Mouse (Mus musculus): ENCODE data around the gene Banf2.
A peak's percentile ranks its signal among the peaks of the same experiment; 100 is the strongest.

The Banf2 gene

GRCm38 (mm10) chr2:144032664-144033063, at the start of gene Banf2:
TSS of gene Banf2 (plus strand) at chr2:144033059.
- DNase-seq (ENCODE audit: low read depth, low spot score) = no peak

GRCm38 (mm10) chr2:143983482-143983881, 49.4 kb upstream of the Banf2 start:
- DNase-seq (ENCODE audit: low read depth, low spot score) = no peak

GRCm38 (mm10) chr2:143987485-143987884, 45.4 kb upstream of the Banf2 start:
- DNase-seq (ENCODE audit: low read depth, low spot score) = no peak

- no peak for DNase-seq (ENCODE audit: low read depth, low spot score)
Measured at GRCm38 (mm10) chr2:143988016-143988415, 44.8 kb upstream of the Banf2 start.

DNA sequence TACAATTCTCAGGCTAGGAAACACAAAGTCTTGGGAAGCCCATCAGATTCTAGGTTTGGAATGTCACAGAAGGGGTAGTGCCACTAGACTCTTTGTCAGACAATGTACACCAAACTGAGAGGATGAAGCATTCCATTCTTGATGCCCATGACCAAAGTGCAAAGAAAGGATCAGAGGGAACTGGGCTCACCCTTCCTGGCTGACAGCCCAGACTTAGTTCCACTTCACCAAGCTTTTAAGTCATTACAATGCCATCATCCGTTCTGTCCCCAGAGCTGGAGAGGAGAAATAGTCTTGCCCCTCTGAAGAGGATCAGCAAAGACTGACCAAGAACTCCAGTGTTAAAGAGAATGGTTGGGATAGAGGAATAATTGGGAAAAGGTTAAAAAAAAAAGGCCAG, 41.9 kb upstream of the Banf2 start:
- DNase-seq (ENCODE audit: low read depth, low spot score) = no peak

GRCm38 (mm10) chr2:143991964-143992672, 40.7 kb upstream of the Banf2 start:
- DNase-seq (ENCODE audit: low read depth, low spot score) = no peak

- no peak for DNase-seq (ENCODE audit: low read depth, low spot score)
Measured at GRCm38 (mm10) chr2:143992977-143993376, 39.9 kb upstream of the Banf2 start.

DNA sequence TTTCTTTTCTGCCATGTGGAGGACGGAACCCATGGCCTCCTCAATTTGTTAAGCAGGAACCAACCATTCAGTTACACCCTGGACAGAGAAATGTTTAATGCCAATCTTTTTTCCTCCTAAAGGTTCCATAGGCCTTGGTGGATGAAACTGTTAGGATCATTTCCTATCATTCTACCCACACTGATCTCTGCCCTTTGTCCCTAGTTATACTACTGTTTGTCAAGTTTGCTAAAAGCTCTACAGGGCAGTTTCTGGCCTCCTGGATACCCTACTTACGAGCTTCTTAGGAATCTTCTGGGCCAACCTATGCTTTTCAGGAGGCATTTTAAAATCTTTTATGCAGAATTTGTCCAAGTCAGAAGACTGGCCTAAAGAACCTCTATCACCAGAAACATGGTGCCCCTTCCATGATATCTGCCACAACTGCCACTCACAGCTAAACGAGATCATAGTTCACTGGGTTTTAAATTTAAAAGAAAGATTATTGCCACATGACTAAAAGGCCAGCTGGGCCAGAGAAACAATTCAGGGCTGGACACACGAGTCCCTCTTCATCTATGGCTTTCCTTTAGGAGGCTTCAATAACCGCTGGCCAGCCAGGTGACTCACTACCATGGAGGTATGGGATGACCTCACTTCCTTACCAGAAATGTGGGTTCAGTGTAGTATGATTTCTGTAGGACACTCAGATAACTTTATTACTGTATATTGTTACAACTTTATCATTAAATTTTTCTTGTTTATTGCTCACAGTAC, 30.5 kb upstream of the Banf2 start:
- DNase-seq (ENCODE audit: low read depth, low spot score) = no peak

GRCm38 (mm10) chr2:144003544-144003943, 29.3 kb upstream of the Banf2 start:
- no peak for DNase-seq (ENCODE audit: low read depth, low spot score)

- no peak for DNase-seq (ENCODE audit: low read depth, low spot score)
Measured at GRCm38 (mm10) chr2:144005166-144005955, 27.5 kb upstream of the Banf2 start.

- no peak for DNase-seq (ENCODE audit: low read depth, low spot score)
Measured at GRCm38 (mm10) chr2:144006686-144007085, 26.2 kb upstream of the Banf2 start.

GRCm38 (mm10) chr2:144007211-144007610, 25.6 kb upstream of the Banf2 start:
- DNase-seq (ENCODE audit: low read depth, low spot score) = no peak

DNA sequence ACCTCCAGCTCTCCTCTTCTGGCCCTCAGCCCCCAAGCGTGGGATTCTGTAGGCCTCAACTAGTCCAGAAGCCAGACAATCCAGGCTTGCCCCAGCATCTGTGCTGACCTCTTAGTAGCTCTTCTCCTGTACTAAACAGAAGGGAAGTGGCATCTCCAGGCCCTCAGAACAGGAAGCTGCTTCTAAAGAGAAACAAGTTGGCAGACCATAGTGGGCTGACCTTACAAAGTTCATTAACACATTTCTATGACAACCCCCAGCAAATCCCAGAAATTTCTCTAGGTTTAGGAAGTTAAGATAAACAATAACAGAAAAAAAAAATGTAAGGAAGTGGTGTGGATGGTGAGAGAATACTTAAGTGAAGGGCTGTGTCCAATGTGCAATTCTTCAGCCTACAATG, 23.8 kb upstream of the Banf2 start:
- no peak for DNase-seq (ENCODE audit: low read depth, low spot score)

GRCm38 (mm10) chr2:144009551-144010281, 23.1 kb upstream of the Banf2 start:
- peak; percentile 9 for DNase-seq (ENCODE audit: low read depth, low spot score)

GRCm38 (mm10) chr2:144010282-144011044, 22.4 kb upstream of the Banf2 start:
- peak; percentile 29 for DNase-seq (ENCODE audit: low read depth, low spot score)

DNA sequence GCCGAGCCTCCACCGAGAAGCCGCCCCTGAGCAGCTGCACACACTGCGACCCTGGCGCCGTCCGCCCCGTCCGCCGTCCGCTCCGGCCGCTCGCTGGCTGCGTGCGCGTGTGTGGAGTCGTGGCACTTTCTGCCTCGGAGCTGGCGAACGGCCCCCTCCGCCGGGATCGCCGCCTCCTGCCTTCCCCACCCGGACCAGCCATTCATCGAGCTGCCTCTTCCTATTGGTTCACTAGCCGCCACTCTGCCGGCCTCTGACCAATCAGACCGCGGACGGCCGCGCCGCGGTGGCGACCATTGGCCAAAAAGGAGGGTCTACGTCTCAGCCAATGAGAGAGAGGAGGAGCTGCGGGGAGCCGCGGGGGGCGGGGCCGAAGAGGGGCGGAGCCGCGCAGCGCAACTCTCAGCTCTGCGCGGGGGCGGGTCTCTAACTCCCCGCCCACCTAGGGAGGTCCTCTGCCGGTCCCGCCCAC, 21.7 kb upstream of the Banf2 start, which contains the start of gene Rrbp1:
Gene Rrbp1, minus strand, starts transcription at position 184 of the 472 bp plus-strand sequence.
- DNase-seq (ENCODE audit: low read depth, low spot score) = peak; percentile 93

DNA sequence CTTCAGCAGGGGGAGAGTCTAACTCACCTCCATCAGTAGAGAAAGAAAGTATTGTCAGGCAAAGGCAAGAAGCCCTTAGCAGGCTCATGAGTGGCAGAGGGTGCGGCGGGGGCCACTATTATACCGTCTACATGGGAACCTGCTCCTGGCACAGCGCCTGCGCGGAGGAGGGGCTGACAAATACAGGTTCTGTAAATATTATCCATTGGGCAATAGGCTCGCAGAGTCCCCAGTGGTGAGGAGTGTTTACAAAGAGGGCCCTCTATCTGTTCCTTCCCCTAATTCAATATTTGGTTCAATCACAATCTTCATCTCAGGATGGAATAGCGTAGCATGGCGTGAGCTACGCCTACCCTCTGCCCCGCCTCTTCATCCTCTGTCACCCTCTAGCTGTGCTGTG, 18.8 kb upstream of the Banf2 start:
- DNase-seq (ENCODE audit: low read depth, low spot score) = no peak

GRCm38 (mm10) chr2:144014481-144014880, 18.4 kb upstream of the Banf2 start:
- DNase-seq (ENCODE audit: low read depth, low spot score) = no peak

- no peak for DNase-seq (ENCODE audit: low read depth, low spot score)
Measured at GRCm38 (mm10) chr2:144015861-144016260, 17.0 kb upstream of the Banf2 start.

DNA sequence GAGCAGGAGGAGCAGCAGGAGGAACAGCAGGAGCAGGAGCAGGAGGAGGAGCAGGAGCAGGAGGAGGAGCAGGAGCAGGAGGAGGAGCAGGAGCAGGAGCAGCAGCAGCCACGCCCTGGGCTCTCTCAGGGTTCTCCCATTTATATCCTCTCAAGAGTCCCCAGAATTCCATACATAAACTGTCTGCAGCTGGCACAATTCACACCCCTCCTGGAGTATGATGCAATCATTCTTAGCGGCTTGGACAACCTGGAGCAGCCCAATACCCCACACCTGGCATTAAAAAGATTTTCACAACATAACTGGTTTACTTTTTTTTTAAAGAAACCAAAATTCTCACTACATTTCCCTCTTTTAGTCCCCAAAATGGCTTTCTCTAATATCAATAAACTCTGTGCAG, 12.9 kb upstream of the Banf2 start:
- no peak for DNase-seq (ENCODE audit: low read depth, low spot score)

DNA sequence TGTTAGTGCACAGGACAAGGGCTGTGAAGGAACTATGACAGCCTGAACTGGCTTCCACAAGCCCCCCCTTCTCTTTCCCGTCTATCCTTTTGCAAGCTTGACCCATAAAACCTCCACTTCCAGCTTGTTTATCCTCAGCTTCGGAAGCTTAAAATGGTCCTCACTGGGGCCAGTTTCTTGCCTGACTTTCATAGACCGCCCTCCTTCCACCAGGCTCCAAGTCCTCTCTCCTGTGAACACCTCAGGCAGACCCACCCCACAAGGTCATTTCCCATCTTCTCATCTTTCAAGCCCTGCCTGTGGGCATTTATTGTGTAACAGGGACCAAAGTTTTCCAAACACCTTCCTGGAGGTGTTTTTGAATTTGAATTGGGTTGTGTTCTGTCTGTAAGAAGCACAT, 10.4 kb upstream of the Banf2 start:
- DNase-seq (ENCODE audit: low read depth, low spot score) = no peak
